Mouse (Mus musculus) CH12.LX (cell line): ENCODE data around the gene Ntm. TPM values are rescaled to one million over a fixed set of nuclear protein-coding genes. Genes with fewer than 3 reads are reported as not detected.

Experiments used
- DNase-seq: peaks from one replicate; pipeline ENCODE4 v3.0.0-alpha.2; 2013; ENCODE audit errors: extremely low read depth
- H3K27ac ChIP-seq: 2 replicates; pipeline ENCODE4 v1.5.1; 2012; ENCODE audit warnings: low read depth, mild to moderate bottlenecking, control low read depth, moderate library complexity; ENCODE audit not compliant: insufficient read depth
- H3K27me3 ChIP-seq: replicated peaks from 2 replicates; pipeline ENCODE3; 2012; ENCODE audit warnings: inconsistent platforms
- H3K36me3 ChIP-seq, 2 experiments: replicated peaks in 1 of 2; 2 replicates each; pipeline versions ENCODE3 to v1.6.1; 2012; ENCODE audit warnings: inconsistent platforms in 1 of 2, low read length in 1 of 2, mild to moderate bottlenecking in 1 of 2, mixed read lengths in 1 of 2, moderate library complexity in 1 of 2; ENCODE audit not compliant: control insufficient read depth in 1 of 2, insufficient read depth in 1 of 2
- H3K4me1 ChIP-seq, 2 experiments: 2 replicates each; pipeline ENCODE4 v1.6.1; 2012; ENCODE audit warnings: inconsistent platforms in 1 of 2, moderate library complexity in 1 of 2; ENCODE audit not compliant: insufficient read depth in 2 of 2, control insufficient read depth in 1 of 2
- H3K4me2 ChIP-seq: 2 replicates; pipeline ENCODE4 v1.6.1; 2012; ENCODE audit warnings: low read depth, mild to moderate bottlenecking, control low read depth; ENCODE audit not compliant: poor library complexity, insufficient read depth, severe bottlenecking
- H3K4me3 ChIP-seq, 3 experiments: fragments of 150-350 bp in 1 of 3; sonication (generic) in 1 of 3; replicated peaks in 1 of 3; 2 replicates each; pipeline versions ENCODE3 to v1.5.1; 2011 to 2012; ENCODE audit warnings: low read depth in 2 of 3, low read length in 2 of 3, mild to moderate bottlenecking in 2 of 3, moderate library complexity in 2 of 3, control low read depth in 1 of 3, improper control_type of control experiment in 1 of 3, inconsistent platforms in 1 of 3, mixed read lengths in 1 of 3; ENCODE audit not compliant: poor library complexity in 1 of 3
- H3K79me2 ChIP-seq: replicated peaks from 2 replicates; pipeline ENCODE4 v1.6.1; 2012; ENCODE audit warnings: mild to moderate bottlenecking, moderate library complexity; ENCODE audit not compliant: control insufficient read depth, poor library complexity, insufficient read depth, severe bottlenecking; ENCODE audit errors: extremely low read depth
- H3K9ac ChIP-seq: 2 replicates; pipeline ENCODE4 v1.6.1; 2012; ENCODE audit warnings: low read depth, mild to moderate bottlenecking, control low read depth, moderate library complexity; ENCODE audit not compliant: insufficient read depth
- H3K9me3 ChIP-seq: replicated peaks from 2 replicates; pipeline ENCODE3; 2012; ENCODE audit warnings: low read length, inconsistent platforms, mixed read lengths
- CHD2 ChIP-seq: IDR thresholded peaks from 2 replicates; pipeline ENCODE4 v1.6.1; 2011; ENCODE audit warnings: low read length, improper control_type of control experiment
- CTCF ChIP-seq, 2 experiments: IDR thresholded peaks in 1 of 2; conservative IDR thresholded peaks in 1 of 2; 2 replicates each; pipeline ENCODE4 v1.5.1; 2011 to 2012; ENCODE audit warnings: low read depth in 2 of 2, low read length in 2 of 2, improper control_type of control experiment in 1 of 2, inconsistent platforms in 1 of 2, mild to moderate bottlenecking in 1 of 2, moderate library complexity in 1 of 2
- ETS1 ChIP-seq: conservative IDR thresholded peaks from 2 replicates; pipeline ENCODE4 v1.6.1; 2012; ENCODE audit warnings: low read depth, mild to moderate bottlenecking, inconsistent platforms, low read length, improper control_type of control experiment, moderate library complexity
- GABPA ChIP-seq: IDR thresholded peaks from 2 replicates; pipeline ENCODE4 v1.6.1; 2012; ENCODE audit warnings: low read depth, low read length, improper control_type of control experiment, inconsistent platforms; ENCODE audit not compliant: insufficient replicate concordance
- HCFC1 ChIP-seq: IDR thresholded peaks from 2 replicates; pipeline ENCODE4 v1.6.1; 2012; ENCODE audit warnings: low read depth, mild to moderate bottlenecking, inconsistent platforms, low read length, improper control_type of control experiment
- IRF4 ChIP-seq: IDR thresholded peaks from 2 replicates; pipeline ENCODE4 v1.6.1; 2014; ENCODE audit warnings: low read depth, mild to moderate bottlenecking, inconsistent platforms, low read length, improper control_type of control experiment
- MEF2A ChIP-seq: IDR thresholded peaks from 2 replicates; pipeline ENCODE4 v1.6.1; 2014; ENCODE audit warnings: low read depth, mild to moderate bottlenecking, inconsistent platforms, low read length, improper control_type of control experiment, borderline replicate concordance
- MYC ChIP-seq: IDR thresholded peaks from 2 replicates; pipeline ENCODE4 v1.6.1; 2011; ENCODE audit warnings: low read depth, mild to moderate bottlenecking, improper control_type of control experiment, low read length
- PAX5 ChIP-seq: IDR thresholded peaks from 2 replicates; pipeline ENCODE4 v1.6.1; 2012; ENCODE audit warnings: low read length, inconsistent platforms, mixed read lengths
- POLR2AphosphoS2 ChIP-seq: IDR thresholded peaks from 2 replicates; pipeline ENCODE4 v1.6.1; 2011; ENCODE audit warnings: low read depth, low read length, improper control_type of control experiment
- RAD21 ChIP-seq: IDR thresholded peaks from 2 replicates; pipeline ENCODE4 v1.6.1; 2011; ENCODE audit warnings: low read depth, mild to moderate bottlenecking, low read length, improper control_type of control experiment, moderate library complexity
- RCOR1 ChIP-seq: conservative IDR thresholded peaks from 2 replicates; pipeline ENCODE4 v1.6.1; 2012; ENCODE audit warnings: low read depth, mild to moderate bottlenecking, inconsistent platforms, low read length, improper control_type of control experiment
- TBP ChIP-seq: conservative IDR thresholded peaks from 2 replicates; pipeline ENCODE4 v1.6.1; 2011; ENCODE audit warnings: low read depth, low read length, improper control_type of control experiment
- UBTF ChIP-seq: IDR thresholded peaks from 2 replicates; pipeline ENCODE4 v1.6.1; 2012; ENCODE audit warnings: low read depth, mild to moderate bottlenecking, inconsistent platforms, low read length, improper control_type of control experiment, moderate library complexity
- USF1 ChIP-seq: IDR thresholded peaks from 2 replicates; pipeline ENCODE4 v1.6.1; 2014; ENCODE audit warnings: low read depth, mild to moderate bottlenecking, inconsistent platforms, low read length, improper control_type of control experiment
- USF2 ChIP-seq: conservative IDR thresholded peaks from 2 replicates; pipeline ENCODE4 v1.6.1; 2011; ENCODE audit warnings: low read depth, low read length, improper control_type of control experiment
- ZKSCAN1 ChIP-seq: IDR thresholded peaks from 2 replicates; pipeline ENCODE4 v1.6.1; 2012; ENCODE audit warnings: low read depth, inconsistent platforms, low read length, improper control_type of control experiment, borderline replicate concordance
- dilution Hi-C: fragments of 300-500 bp; cut with MboI; formaldehyde crosslinking; loops from 2 replicates; pipeline ENCODE4 v1.14.3; 2020; ENCODE audit warnings: low sequenced_read_pairs; ENCODE audit not compliant: extremely low pct_unique_long_range_greater_than_20kb, extremely low pct_ligation_motif_present
- in situ Hi-C: fragments of 300-500 bp; cut with MboI; formaldehyde crosslinking; loops from 3 replicates; pipeline ENCODE4 v1.14.3; 2019; ENCODE audit warnings: low sequenced_read_pairs, low pct_ligation_motif_present, low pct_unique_long_range_greater_than_20kb, mixed read lengths
- polyA plus RNA-seq: library from polyadenylated mRNA; unstranded; fragments of >175 nt; gene quantifications from 2 replicates; pipeline ENCODE4 v1.2.1, GENCODE M21; 2012; ENCODE audit warnings: low read depth; ENCODE audit not compliant: insufficient read length
- total RNA-seq, 2 experiments: library from RNA; depleted of rRNA; stranded (reverse); fragments of 300-350 nt in 1 of 2; fragments of >200 nt in 1 of 2; gene quantifications; 2 replicates each; pipeline ENCODE4 v1.2.3; 2012 to 2014

Ntm gene
- total and polyA plus RNA-seq, 3 experiments, result not detected

- no peaks in the 10 kb centered on the region for H3K27me3 ChIP-seq
- H3K9me3 ChIP-seq, result peaks cover 76% of the 10 kb centered on the region
- no peak for DNase-seq
- no peak overlapping the region for H3K4me3 ChIP-seq
- H3K36me3 ChIP-seq, result no peaks in the 10 kb centered on the region
- H3K27ac ChIP-seq, result no peak overlapping the region
- no peak overlapping the region for H3K4me2 ChIP-seq
- no peak overlapping the region for H3K9ac ChIP-seq
- no peaks in the 10 kb centered on the region for H3K79me2 ChIP-seq
- in situ Hi-C loops (no loop called here), dilution Hi-C loops (no loop called here)
- TF ChIP-seq USF2 (no peak), UBTF (no peak), RCOR1 (no peak), POLR2AphosphoS2 (no peak), TBP (no peak), CHD2 (no peak), IRF4 (no peak), RAD21 (no peak), MEF2A (no peak), ETS1 (no peak), USF1 (no peak), MYC (no peak)
- H3K4me1 ChIP-seq, result no peaks in the 10 kb centered on the region
Observed at GRCm38 (mm10) chr9:29071997-29072396, 890.9 kb downstream of the Ntm start.

GRCm38 (mm10) chr9:29067572-29067971 lies 895.4 kb downstream of the Ntm start:
- Histone ChIP-seq H3K27me3 (no peaks in the 10 kb centered on the region), H3K36me3 (no peaks in the 10 kb centered on the region), H3K9ac (no peak overlapping the region), H3K79me2 (no peaks in the 10 kb centered on the region), H3K27ac (no peak overlapping the region), H3K4me3 (no peak overlapping the region), H3K4me2 (no peak overlapping the region), H3K4me1 (no peaks in the 10 kb centered on the region), H3K9me3 (peaks cover 58% of the 10 kb centered on the region)
- no peak for DNase-seq
- TF ChIP-seq ZKSCAN1, result no peak
- TF ChIP-seq USF2, result no peak
- TF ChIP-seq USF1, result no peak
- no peak for TF ChIP-seq HCFC1
- no peak for TF ChIP-seq GABPA
- TF ChIP-seq PAX5, result no peak
- TF ChIP-seq CTCF (conservative IDR thresholded peaks at IDR 0.05 in 1 of 2, IDR thresholded peaks at IDR 0.05 in 1 of 2; ENCODE audit: low read depth in 2 of 2, low read length in 2 of 2), result no peak
- in situ Hi-C loops, result no loop called here
- dilution Hi-C loops, result no loop called here
